Mouse (Mus musculus) lung, embryonic 15.5 days (tissue): ENCODE results near the gene Ccdc171. TPM values are rescaled to one million over a fixed set of nuclear protein-coding genes. Genes with fewer than 3 reads are reported as not detected.
A peak's percentile ranks its signal among the peaks of the same experiment; 100 is the strongest.

Experiments
- ATAC-seq: fragments of 200-750 bp; cut with Nextera tagmentation; 2 replicates; pipeline ENCODE4 v1.8.0; 2017; ENCODE audit warnings: moderate number of reproducible peaks, borderline replicate concordance; ENCODE audit not compliant: low FRiP score, low TSS enrichment; ENCODE audit errors: extremely low read depth
- H3K27ac ChIP-seq: fragments of 300-500 bp; sonication (generic); 2 replicates; pipeline ENCODE4 v1.5.1; 2015; ENCODE audit warnings: moderate library complexity, mild to moderate bottlenecking, inconsistent platforms
- H3K27me3 ChIP-seq: fragments of 300-500 bp; sonication (generic); 2 replicates; pipeline ENCODE4 v1.6.1; 2015; ENCODE audit warnings: inconsistent platforms
- H3K36me3 ChIP-seq: fragments of 300-500 bp; sonication (generic); 2 replicates; pipeline ENCODE4 v1.6.1; 2015; ENCODE audit warnings: inconsistent platforms
- H3K4me1 ChIP-seq: fragments of 300-500 bp; sonication (generic); 2 replicates; pipeline ENCODE4 v1.6.1; 2015; ENCODE audit warnings: inconsistent platforms
- H3K4me2 ChIP-seq: fragments of 300-500 bp; sonication (generic); 2 replicates; pipeline ENCODE4 v1.6.1; 2015; ENCODE audit warnings: inconsistent platforms, mild to moderate bottlenecking, moderate library complexity
- H3K4me3 ChIP-seq: fragments of 300-500 bp; sonication (generic); 2 replicates; pipeline ENCODE4 v1.5.1; 2015; ENCODE audit warnings: mild to moderate bottlenecking, inconsistent platforms
- H3K9ac ChIP-seq: fragments of 300-500 bp; sonication (generic); 2 replicates; pipeline ENCODE4 v1.6.1; 2015; ENCODE audit warnings: inconsistent platforms
- H3K9me3 ChIP-seq: fragments of 300-500 bp; sonication (generic); 2 replicates; pipeline ENCODE4 v1.6.1; 2016; ENCODE audit warnings: inconsistent platforms
- WGBS: fragments of 180-500 bp; shearing (Covaris S2); methylation state at CpG from one replicate; pipeline ENCODE4 v1.1.7; 2015; 5-methylcytosine and 5-hydroxymethylcytosine counted together
- polyA plus RNA-seq: library from polyadenylated mRNA; unstranded; fragments of >200 nt; fragmentation: Nextera tagmentation; extraction: Ambion mirVana; gene quantifications from 2 replicates; pipeline ENCODE4 v1.2.1, GENCODE M21; 2015

Gene Ccdc171
- polyA plus RNA-seq, 1 experiment from 2014 or later: 3.0 TPM

GRCm38 (mm10) chr4:83739891-83740277, 214.5 kb downstream of the Ccdc171 start:
- 81% methylated on average over 4 of the region's 4 CpGs for WGBS
- Histone ChIP-seq H3K9ac (no peak overlapping the region), H3K4me1 (no peaks in the 10 kb centered on the region), H3K27ac (no peak overlapping the region), H3K9me3 (no peaks in the 10 kb centered on the region), H3K4me3 (no peak overlapping the region), H3K36me3 (no peaks in the 10 kb centered on the region), H3K4me2 (no peak overlapping the region), H3K27me3 (no peaks in the 10 kb centered on the region)
- ATAC-seq: no peak

GRCm38 (mm10) chr4:83742806-83743460, 217.6 kb downstream of the Ccdc171 start:
- H3K9me3 ChIP-seq: no peaks in the 10 kb centered on the region
- no peak for ATAC-seq
- no peak overlapping the region for H3K27ac ChIP-seq
- 59% methylated on average over 12 of the region's 12 CpGs for WGBS
- no peak overlapping the region for H3K9ac ChIP-seq
- H3K36me3 ChIP-seq: no peaks in the 10 kb centered on the region
- H3K4me2 ChIP-seq: no peak overlapping the region
- no peaks in the 10 kb centered on the region for H3K27me3 ChIP-seq
- no peak overlapping the region for H3K4me3 ChIP-seq
- H3K4me1 ChIP-seq: no peaks in the 10 kb centered on the region

- no peak overlapping the region for H3K27ac ChIP-seq
- no peaks in the 10 kb centered on the region for H3K4me1 ChIP-seq
- H3K4me3 ChIP-seq: no peak overlapping the region
- no peaks in the 10 kb centered on the region for H3K9me3 ChIP-seq
- H3K27me3 ChIP-seq: no peaks in the 10 kb centered on the region
- H3K9ac ChIP-seq: no peak overlapping the region
- 92% methylated on average over 6 of the region's 6 CpGs for WGBS
- H3K4me2 ChIP-seq: no peak overlapping the region
- no peaks in the 10 kb centered on the region for H3K36me3 ChIP-seq
- ATAC-seq: no peak
These were observed 249.8 kb downstream of the Ccdc171 start for GRCm38 (mm10) chr4:83775136-83775535.

GRCm38 (mm10) chr4:83780044-83780443, 254.7 kb downstream of the Ccdc171 start:
- no peak for ATAC-seq
- H3K4me2 ChIP-seq: no peak overlapping the region
- H3K27ac ChIP-seq: no peak overlapping the region
- H3K9me3 ChIP-seq: no peaks in the 10 kb centered on the region
- H3K4me3 ChIP-seq: no peak overlapping the region
- no peak overlapping the region for H3K9ac ChIP-seq
- no peaks in the 10 kb centered on the region for H3K4me1 ChIP-seq
- 93% methylated on average over 4 of the region's 4 CpGs for WGBS
- H3K27me3 ChIP-seq: no peaks in the 10 kb centered on the region
- H3K36me3 ChIP-seq: no peaks in the 10 kb centered on the region

GRCm38 (mm10) chr4:83785115-83785514, 259.8 kb downstream of the Ccdc171 start:
- Histone ChIP-seq H3K9ac (no peak overlapping the region), H3K4me1 (no peaks in the 10 kb centered on the region), H3K4me3 (no peak overlapping the region), H3K9me3 (no peaks in the 10 kb centered on the region), H3K27me3 (no peaks in the 10 kb centered on the region), H3K4me2 (no peak overlapping the region), H3K27ac (no peak overlapping the region), H3K36me3 (no peaks in the 10 kb centered on the region)
- WGBS: 86% methylated on average over 2 of the region's 2 CpGs
- no peak for ATAC-seq

GRCm38 (mm10) chr4:83791811-83792210, 266.5 kb downstream of the Ccdc171 start:
- no peak overlapping the region for H3K4me2 ChIP-seq
- H3K9ac ChIP-seq: no peak overlapping the region
- H3K4me3 ChIP-seq: no peak overlapping the region
- H3K27ac ChIP-seq: no peak overlapping the region
- H3K9me3 ChIP-seq: no peaks in the 10 kb centered on the region
- H3K27me3 ChIP-seq: no peaks in the 10 kb centered on the region
- 31% methylated on average over 13 of the region's 13 CpGs for WGBS
- no peaks in the 10 kb centered on the region for H3K4me1 ChIP-seq
- no peak for ATAC-seq
- H3K36me3 ChIP-seq: no peaks in the 10 kb centered on the region

- H3K27ac ChIP-seq: no peak overlapping the region
- 20% methylated on average over 9 of the region's 9 CpGs for WGBS
- H3K9me3 ChIP-seq: no peaks in the 10 kb centered on the region
- H3K27me3 ChIP-seq: no peaks in the 10 kb centered on the region
- H3K4me2 ChIP-seq: 0 out of 2 replicates have a peak overlapping the region, but pooled peaks have one; percentile 6
- no peaks in the 10 kb centered on the region; the same call in 1 of the 2 replicates for H3K4me1 ChIP-seq
- no peak for ATAC-seq
- H3K4me3 ChIP-seq: no peak overlapping the region
- no peak overlapping the region for H3K9ac ChIP-seq
- H3K36me3 ChIP-seq: no peaks in the 10 kb centered on the region
These were observed 269.1 kb downstream of the Ccdc171 start for GRCm38 (mm10) chr4:83794315-83794922.

GRCm38 (mm10) chr4:83794930-83795459, 269.6 kb downstream of the Ccdc171 start:
- Histone ChIP-seq H3K36me3 (no peaks in the 10 kb centered on the region), H3K4me2 (no peak overlapping the region), H3K4me3 (no peak overlapping the region), H3K27me3 (no peaks in the 10 kb centered on the region), H3K4me1 (no peaks in the 10 kb centered on the region; the same call in 1 of the 2 replicates), H3K9ac (no peak overlapping the region), H3K9me3 (no peaks in the 10 kb centered on the region), H3K27ac (no peak overlapping the region)
- WGBS: 62% methylated on average over 5 of the region's 5 CpGs
- ATAC-seq: no peak

GRCm38 (mm10) chr4:83797976-83798375, 272.6 kb downstream of the Ccdc171 start:
- WGBS: 79% methylated on average over 14 of the region's 14 CpGs
- Histone ChIP-seq H3K27ac (no peak overlapping the region), H3K9ac (no peak overlapping the region), H3K36me3 (no peaks in the 10 kb centered on the region), H3K27me3 (no peaks in the 10 kb centered on the region), H3K9me3 (no peaks in the 10 kb centered on the region), H3K4me3 (no peak overlapping the region), H3K4me2 (no peak overlapping the region), H3K4me1 (no peaks in the 10 kb centered on the region; the same call in 1 of the 2 replicates)
- no peak for ATAC-seq

- ATAC-seq: no peak
- Histone ChIP-seq H3K9me3 (no peaks in the 10 kb centered on the region), H3K36me3 (no peaks in the 10 kb centered on the region), H3K9ac (no peak overlapping the region), H3K4me3 (no peak overlapping the region), H3K27me3 (no peaks in the 10 kb centered on the region), H3K4me2 (peak overlapping the region; percentile 1; the same call in 1 of the 2 replicates), H3K4me1 (no peaks in the 10 kb centered on the region; the same call in 1 of the 2 replicates), H3K27ac (no peak overlapping the region)
- WGBS: 27% methylated on average over 21 of the region's 21 CpGs
These were observed 273.5 kb downstream of the Ccdc171 start for GRCm38 (mm10) chr4:83798674-83799430.

GRCm38 (mm10) chr4:83800402-83800801, 275.1 kb downstream of the Ccdc171 start:
- Histone ChIP-seq H3K4me2 (no peak overlapping the region), H3K36me3 (no peaks in the 10 kb centered on the region), H3K27ac (no peak overlapping the region), H3K27me3 (no peaks in the 10 kb centered on the region), H3K9ac (no peak overlapping the region), H3K4me3 (no peak overlapping the region), H3K9me3 (no peaks in the 10 kb centered on the region), H3K4me1 (no peaks in the 10 kb centered on the region; the same call in 1 of the 2 replicates)
- WGBS: 47% methylated on average over 3 of the region's 3 CpGs
- ATAC-seq: no peak

- H3K9ac ChIP-seq: no peak overlapping the region
- ATAC-seq: no peak
These were observed 291.6 kb downstream of the Ccdc171 start for GRCm38 (mm10) chr4:83816925-83817324.

More at GRCm38 (mm10) chr4:83816925-83817324, 291.6 kb downstream of the Ccdc171 start:
- Histone ChIP-seq H3K27me3 (no peaks in the 10 kb centered on the region), H3K4me3 (no peak overlapping the region), H3K4me2 (no peak overlapping the region), H3K36me3 (no peaks in the 10 kb centered on the region), H3K9me3 (no peaks in the 10 kb centered on the region), H3K4me1 (no peaks in the 10 kb centered on the region), H3K27ac (no peak overlapping the region)
- WGBS: 85% methylated on average over 4 of the region's 4 CpGs
